Mouse (Mus musculus): Measurements from ENCODE around the gene Msi2.

Msi2 gene

DNA sequence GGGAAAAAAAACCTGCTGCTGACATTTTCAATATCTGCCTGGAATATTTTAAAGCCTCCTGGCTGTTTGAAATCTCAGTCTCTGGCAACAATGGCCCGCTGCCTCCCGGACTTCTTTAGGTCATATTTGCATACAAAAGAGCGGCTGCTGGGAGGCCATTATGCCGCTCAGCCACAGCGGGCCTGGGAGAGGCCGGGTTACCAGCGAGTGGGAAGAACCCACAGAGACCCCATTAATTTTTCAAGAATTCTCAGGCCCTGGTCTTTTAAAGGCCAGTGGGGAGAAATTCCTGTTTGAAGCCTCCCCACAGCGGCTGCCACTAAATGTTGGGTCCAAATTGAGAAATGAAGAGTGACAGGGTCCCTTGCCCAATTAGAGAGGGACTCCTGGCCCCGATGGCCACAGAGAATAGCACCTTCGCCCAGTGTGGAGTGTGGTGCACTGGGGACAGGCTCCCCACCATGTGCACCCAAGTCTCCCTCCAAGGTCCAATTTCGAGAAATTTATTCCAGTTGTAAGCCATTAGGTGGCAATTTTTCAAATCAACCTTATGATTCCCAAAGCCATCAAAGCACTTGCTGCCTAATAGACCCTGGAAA, 183.9 kb downstream of the Msi2 start:
- DNase-seq = no peak

DNA sequence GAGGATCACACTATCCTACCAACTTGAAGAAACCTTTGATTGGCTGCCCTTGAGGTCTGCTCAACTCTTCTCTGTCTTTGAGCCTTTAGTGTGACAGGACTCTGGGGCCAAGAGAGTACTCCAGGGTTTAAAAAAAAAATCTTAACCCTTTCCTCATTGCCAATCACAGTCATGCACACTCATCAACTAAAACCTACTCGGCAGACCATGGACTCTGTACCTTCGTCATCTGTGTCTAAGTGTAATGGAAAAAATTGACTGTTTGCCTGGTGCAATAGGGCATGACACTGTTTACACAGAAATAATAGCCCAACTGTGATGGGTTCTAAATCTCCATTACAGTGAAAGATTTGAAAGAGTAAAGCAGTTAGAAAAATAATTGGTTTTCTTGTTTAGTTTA, 186.3 kb downstream of the Msi2 start:
- no peak for DNase-seq

DNA sequence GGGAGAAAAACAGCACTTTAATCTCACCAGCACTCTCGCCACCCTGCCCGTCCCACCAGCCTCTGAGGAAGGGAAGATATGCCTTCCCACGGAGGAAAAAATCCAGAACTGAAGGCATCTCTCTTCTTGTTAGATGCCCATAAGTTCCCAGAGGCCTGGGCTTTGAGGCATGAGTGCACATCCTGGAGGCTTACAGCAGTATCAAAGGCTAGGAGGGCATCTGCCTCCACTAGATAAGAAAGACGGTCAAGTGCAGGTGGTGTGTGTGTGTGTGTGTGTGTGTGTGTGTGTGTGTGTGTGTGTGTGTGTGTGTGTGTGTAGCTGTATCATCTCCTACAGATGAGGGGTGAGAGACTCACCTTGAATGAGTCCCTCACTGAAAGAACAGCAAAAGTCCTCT, 188.3 kb downstream of the Msi2 start:
- no peak for DNase-seq

DNA sequence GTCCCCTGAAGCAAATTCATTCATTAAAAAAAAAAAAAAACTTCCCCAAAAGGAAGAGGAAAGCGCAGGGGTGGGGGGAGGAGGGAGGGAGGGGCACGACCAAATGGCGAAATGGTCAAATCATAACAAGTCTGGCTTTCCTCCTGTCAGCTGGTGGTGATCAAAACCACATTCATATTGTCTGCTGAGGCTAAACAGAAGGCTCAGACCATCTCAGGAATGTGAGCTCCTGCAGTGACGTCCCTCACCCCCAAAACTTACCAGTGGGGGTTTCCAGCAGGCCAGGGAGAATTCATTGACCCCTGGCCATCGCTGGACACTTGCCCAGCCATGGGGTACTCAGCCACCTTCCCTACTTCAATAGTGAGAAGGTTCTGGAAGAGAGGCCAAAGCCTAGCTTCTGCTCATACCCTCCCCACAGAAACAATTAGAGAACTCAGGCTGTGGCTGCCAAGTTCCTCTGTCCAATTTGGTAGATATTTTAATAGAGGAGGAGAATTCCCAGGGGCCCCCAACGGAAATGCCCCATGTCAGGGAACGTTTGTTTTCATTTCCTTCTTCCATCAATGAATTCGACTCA, 189.7 kb downstream of the Msi2 start:
- no peak for DNase-seq

DNA sequence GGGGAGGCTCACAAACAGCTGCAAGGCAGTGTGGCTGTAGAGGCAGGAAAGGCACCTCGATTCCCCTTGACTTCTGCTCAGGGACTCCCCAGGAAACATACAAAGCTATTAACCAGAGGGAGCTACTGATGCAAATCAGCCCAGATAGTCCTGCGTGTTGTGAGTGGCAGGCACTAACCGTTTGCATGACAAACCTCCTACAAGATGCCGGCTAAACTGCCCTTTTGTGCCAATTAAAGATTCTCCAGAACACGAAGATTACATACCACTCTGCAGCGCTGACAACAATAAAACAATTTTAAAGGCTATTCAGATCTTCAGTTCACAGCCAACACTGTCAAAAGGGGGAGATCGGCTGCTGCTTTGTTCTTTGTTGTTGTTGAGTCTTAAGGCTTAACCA, 191.6 kb downstream of the Msi2 start:
- no peak for DNase-seq

DNA sequence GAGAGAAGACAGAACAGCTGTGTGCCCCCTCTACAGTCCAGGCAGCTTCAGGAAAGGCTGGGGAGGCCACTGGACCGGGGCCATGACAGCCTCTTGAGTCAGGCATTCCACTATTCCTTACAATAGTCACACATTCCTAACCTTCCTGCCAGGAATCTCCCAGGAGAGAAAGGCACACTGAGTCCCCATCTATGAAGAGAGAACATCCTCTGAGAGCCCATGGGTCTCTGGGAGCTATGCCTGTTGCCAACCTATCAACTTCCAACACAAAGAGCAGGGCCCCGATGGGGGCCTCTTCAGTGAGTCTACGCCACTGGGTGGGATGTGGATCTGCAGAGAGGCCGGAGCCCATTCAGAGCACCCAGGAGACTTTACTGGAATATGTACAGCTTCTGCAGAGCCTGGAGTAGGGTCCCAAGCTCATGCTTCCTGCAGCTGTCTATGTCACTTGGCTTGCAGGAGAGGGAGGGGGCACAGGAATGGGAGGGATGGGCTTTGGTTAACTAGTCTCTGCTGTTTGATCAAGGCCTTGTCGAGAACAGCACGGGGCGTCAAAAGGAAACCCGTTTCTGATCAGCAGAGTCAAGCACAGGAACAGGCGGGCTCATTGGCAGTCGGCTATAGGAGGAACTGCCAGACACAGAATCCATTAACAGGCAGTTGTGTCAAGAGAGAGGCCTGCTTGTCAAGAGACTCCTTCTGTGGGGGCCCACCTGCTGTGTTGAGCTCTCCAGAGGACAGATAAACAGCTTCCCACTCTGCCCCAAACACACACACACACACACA, 193.3 kb downstream of the Msi2 start:
- peak; percentile 11 for DNase-seq

DNA sequence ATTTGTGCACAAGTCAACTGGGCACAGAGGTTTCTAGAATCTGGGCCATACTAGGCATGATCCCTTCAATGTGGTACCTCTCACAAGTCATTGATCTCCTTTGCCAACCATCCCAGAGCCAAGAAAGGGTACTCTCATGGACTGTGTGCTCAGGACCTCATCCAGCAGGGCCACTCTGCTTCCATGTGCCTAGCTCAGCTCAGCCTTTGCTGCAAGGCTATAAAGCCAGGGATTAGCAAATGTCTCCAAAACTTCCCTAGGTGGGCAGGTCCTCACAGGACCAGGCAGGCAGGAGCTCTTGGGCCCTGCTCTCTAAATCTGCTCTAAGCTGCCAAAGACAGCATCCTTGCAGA, 193.9 kb downstream of the Msi2 start:
- DNase-seq = no peak

DNA sequence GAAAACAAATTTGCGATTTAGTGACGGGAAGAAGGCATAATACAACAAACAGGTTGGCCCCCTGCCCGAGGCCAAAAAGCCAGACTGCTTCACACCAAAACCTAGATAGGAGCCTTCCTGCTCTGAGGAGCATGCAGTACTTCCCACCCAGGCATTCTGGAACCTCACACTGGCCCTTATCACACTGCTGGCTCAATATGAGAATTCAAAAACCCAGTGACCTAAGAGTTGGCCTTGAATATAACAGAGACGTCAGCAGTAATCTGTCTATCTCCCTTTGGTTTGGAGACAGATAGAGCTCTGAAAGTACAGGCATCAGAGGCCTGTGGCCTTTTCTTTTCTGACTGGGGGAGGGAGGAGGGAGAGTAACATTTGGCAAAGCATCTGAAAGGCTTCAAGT, 194.4 kb downstream of the Msi2 start:
- no peak for DNase-seq

DNA sequence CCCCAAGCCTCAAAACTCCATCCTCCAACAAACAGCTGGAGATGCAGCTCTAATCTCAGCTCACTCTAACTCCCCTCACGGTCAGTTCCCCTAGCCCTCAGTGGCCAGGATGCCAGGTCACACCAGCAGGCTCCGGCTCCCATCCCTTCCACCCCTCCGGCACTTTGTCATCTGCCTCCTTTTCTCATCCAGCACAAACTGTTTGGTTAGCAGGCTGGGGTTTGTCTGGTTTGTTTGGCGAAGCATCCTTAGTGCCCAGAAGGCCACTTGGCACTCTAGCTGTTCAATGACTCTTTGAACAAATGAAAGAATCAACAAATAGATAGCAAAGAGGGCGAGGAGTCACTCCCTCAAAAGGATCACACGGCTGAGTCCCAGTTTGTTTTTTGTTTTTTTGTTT, 194.8 kb downstream of the Msi2 start:
- DNase-seq = no peak

DNA sequence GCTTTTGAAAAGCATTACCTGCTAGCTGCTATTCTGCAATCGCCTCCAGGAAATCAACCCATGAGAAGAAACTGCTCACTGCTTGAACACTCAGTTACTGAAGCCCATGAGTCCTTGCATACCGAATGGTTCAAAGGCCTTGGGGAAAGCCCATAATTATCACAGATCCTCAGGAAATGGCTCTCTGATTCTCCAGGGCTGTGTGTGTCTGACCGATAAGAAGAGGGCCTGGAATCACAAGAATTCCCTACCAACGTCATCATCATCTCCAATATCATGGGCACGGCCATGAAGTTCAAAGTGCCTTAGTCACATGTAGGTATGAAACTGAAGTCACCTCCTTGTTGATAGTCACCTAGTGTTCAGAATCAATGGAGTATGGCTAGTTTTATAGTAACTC, 196.2 kb downstream of the Msi2 start:
- DNase-seq = no peak

DNA sequence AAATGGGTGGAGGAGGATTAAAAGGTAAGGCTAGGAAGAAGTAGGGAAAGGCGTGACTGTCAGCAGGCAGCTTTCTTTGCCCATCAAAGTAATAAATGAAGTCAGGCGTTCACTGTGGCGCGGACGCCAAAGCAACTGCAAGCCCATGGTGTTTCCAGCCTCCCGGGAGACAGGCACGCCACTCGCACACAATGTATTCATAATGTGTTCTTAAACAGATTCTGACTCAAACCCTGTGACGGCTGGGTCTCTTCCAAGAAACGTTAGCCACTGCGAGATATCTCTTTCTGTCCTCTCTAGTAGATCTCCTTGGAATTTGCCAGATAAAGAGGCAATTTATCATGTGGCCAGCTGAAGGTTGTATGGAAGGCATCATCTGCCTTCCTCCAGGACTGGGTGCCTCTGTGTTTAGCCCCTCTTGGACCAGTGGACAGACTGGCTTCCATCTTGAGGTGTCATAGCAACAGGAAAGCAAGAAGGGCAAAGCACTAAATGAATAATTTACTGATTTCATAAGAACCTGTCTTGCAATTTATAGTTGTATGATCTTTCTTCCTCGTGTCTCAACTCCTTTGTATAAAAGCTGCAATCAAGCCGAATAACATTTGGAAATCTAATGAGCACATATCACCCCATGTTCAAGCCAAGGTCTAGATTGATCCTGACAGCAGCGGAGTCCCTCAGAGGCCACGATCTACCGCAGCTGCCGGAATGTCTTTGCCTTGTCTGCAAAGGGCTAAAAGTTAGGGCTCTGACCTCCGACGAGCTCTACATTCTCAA, 197.2 kb downstream of the Msi2 start:
- DNase-seq = no peak

DNA sequence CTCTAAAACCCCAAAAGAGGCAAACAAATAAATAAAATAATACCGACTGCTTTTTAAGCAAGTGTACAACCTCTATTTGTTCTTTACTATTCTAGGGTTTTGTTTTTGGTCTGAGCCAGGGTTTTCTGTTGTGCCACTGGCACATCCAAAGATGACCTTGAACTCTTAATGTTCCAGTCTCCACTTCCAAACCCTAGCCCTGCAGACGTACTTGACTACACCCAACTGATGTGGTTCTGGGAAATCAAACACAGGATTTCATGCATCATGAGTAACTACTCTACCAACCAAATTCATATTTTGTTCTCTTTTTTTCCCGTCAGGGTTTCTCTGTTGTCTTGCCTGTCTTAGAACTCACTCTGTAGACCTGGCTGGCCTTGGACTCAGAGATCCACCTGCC, 200.0 kb downstream of the Msi2 start:
- DNase-seq = no peak

DNA sequence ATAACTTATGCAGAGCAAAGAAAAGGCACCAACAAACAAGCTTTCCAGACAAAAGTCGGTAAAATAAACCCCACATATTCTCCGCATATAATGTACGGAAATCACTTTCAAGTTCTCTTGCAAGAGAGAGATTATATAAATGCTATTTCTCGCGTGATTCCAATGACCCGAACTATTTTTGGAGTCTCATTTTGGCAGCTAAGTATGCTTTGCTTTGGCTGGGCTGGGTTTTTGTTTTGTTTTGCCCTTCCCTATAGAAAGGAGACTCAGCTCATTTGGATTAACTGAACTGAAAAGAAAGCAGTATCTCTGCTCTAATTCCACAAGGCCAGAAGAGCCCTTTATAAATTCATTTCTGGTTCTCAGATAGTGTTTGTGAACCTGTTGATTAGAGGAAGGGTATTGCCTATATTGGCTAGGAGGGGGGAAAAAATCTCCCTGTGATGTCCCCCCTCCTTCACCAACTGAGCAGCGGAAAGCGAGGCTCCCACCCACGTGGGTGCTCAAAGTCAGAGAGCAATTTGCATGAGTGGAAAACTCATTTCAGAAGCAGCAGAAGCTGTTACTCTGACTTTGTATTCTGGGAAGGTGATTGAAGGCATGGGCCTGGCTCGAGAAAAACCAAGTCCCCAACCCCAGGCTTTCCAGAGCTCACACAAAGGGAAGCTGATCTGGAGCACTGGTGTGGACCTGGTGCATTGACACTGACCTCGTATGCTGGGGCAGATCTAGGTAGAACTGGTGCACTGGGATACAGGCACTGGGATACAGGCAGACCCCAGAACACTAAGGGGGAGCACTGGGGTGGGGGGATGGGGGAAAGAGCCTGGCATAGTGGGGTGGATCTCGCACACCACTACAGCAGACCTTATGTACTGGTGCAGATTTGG, 201.5 kb downstream of the Msi2 start:
- DNase-seq = no peak

DNA sequence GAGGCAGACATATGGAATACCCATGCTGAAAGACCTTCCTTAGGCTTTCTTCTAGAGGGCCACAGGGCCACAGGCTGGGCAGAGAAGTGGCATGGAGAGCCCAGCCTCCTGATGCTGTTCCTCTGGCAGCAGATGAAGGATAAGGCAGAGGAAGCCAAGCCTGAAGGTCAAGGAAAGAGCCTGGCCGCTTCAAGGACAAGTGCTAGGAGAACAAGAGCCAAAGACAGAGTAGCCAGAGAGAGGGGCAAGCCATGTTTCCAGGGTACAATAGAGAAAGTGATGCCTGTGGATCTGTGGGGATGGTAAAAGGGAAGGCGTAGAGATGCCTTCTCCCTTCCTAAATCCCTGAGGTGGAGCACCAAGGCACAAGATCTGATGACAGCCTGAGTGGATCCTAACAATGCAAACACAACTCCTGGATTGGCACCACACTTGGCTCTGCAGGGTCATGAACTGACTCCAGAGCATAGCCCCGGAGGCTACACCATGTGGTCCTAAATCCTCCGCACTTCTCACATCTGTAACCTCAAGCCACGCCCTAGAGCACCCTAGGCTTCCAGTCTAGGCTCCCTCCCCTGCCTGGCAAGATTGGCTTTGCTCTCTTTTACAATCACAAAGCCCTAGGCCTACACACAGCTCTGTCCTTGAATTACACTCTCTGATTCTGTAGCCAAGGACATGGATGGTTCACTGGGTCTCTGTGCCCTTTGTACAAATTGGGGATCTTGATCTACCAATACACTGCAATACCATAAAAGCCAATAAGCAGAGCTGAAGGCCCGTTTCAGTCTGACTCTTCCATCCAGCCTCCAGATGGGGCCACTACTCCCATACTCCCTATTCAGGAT, 202.4 kb downstream of the Msi2 start:
- DNase-seq = no peak

DNA sequence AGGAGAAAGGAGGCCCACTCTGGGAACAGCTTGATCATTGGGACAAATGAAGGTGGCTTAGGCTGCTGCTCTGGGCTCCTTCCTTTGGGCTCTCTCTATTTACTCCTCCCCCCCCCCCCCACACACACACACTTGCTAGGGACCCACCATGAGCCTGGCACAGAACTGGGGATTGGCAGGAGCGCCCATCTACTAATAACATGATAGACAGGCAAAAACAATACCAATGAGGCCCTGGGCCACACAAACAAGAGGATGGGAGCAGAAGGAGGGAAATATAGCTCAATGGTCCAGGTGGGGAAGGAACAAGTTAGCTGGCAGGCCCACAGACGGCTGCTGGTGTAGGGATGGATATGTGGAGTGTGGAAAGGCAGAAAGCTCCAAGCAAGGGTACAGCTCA, 203.0 kb downstream of the Msi2 start:
- no peak for DNase-seq

DNA sequence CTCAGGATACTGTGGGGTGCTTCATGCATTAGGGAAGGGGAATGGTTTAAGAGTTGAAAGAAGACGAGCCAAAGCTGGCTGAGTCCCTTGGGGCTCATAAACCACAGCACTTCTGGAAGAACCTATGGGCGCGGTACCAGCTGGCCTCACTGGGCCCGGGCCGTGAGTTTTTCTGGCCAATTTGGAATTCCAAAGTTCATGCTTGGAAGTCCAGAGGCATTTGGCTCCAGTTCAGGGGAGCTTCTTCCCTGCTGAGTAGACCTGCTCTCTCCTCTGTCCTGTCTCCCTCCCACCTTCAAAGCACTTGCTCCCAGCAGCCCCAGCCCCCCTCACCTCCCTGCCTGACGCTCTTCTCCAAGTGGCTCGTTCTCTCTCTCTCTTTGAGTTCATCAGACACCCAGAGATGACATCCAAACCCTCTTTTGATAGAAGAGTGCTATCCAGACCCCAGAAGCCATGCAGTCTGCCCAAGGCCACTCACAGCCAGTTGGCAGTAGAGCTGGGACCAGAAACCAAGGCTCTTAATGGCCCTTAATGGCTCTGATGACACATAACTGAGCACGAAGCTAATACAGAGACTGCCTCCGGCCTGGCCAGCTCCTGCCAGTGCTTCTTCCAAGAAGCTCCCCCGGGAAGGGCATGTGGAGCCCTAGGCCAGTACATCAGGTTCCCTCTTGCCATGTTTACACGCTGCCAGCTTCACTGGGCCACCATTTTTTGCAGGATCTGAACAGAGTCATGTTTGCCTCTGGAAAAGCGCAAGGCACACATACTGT, 204.0 kb downstream of the Msi2 start:
- no peak for DNase-seq

DNA sequence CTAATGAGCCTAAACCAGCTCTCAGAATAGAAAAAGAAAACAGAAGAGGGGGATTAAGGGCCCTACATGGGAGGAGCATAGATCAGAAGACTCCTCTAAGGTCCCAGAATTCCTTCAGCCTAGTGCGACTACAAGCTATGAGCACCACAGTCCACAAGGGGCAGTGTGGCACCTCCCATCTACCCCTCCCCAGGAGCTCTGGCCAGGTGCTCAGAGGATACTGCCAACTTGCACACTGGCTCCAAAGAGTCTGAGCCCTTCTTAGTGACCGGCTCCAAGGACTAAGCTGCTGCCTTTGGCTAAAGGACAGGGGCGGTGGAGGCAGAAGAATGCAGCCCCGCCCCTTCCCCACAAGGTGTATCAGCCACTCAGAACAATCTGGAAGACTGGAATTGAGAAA, 205.7 kb downstream of the Msi2 start:
- DNase-seq = peak; percentile 18

DNA sequence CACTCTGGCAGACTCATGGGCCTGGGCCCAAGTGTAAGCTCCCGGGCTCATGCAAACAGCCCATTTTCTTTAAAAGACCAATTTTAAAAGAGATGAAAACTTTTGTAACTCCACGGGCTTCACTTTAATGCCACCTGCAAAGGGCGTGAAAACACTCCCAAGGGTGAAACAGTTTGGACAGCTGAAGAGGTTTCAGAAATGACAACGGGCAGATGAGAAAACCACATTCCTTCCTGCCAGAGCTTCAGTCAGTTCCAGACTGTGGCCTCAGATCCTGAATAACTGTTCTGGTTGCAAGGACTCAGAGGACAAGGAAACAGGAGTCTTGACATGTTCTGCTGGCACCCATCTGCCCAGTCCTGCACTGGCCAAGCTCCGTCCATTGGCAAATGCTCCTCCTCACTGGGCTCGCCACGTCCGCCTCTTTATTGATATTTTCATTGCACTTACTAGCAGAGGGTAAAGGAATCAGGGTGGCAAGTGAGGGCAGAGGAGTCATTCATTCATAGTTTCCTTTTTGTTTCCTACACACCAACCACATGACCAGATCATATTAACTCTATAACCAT, 207.9 kb downstream of the Msi2 start:
- no peak for DNase-seq

DNA sequence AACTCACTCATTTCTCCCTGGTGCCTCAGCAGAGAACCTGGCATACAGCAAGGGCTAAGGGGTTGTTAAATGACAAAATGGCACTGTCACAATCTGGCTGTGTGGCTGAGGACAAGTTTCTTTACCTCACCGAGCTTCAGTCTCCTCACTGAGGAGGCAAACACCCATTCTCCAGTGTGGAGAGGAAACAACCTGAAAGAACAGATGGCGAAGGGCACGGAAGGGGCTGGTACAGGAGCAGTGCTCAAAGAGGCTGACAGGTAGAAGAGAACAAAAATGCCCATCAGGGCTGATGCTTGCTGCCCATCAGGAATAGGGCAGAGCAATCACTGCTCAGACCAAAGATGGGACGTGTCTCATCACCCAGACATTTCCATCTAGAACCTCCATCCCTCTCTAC, 208.8 kb downstream of the Msi2 start:
- DNase-seq = no peak

DNA sequence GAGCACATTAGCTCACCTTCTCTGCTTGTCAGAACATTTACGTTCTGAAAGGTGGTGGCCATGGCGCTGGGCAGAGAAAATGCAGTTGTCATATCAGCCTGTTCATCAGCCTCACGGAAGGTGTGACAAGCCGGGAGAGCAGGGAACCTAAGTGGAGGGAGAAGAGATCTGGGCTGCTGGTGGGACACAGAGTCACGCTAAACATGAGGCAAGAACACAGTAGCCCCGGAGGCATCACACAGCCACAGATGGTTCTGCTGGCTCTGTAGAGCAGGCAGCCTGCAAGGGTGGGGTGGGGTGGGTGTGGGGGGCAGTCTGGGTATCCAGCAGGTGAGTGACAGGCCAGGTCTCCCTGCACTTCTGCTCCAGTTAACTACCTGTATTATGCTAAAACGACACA, 210.2 kb downstream of the Msi2 start:
- no peak for DNase-seq

Measured in layer of hippocampus, adult 9-11 months (tissue).